In genomic region chr15:84139592-84140005, GRCm38 (mm10) we compare ENCODE assay signal across 39 mouse cellular contexts. TPM values are rescaled to one million over a fixed set of nuclear protein-coding genes. Genes with fewer than 3 reads are reported as not detected.
A peak's percentile ranks its signal among the peaks of the same experiment; 100 is the strongest.
DNase-seq lines count a peak whose midpoint lies in the region; ATAC-seq and TF ChIP-seq lines count a peak whose summit lies in the region.
"Had no signal": no experiment of that assay in that cellular context is flagged by ENCODE, and none has a peak within 500 bp of the region (broad histone marks: within the 10 kb centered on the region; RNA-seq: fewer than 3 reads in every experiment).

No protein-coding gene starts in this region.

- peak; percentile 78 for TF ChIP-seq EP300 in lung, postnatal 0 days (IDR thresholded peaks at IDR 0.05)

- no peaks in the 10 kb centered on the region for H3K36me3 ChIP-seq in lung, postnatal 0 days (ENCODE audit: insufficient read depth, low read length)
- H3K36me3 ChIP-seq: embryonic facial prominence, embryonic 12.5 days; heart, embryonic 13.5 days; hindbrain, embryonic 10.5 days; hindbrain, embryonic 15.5 days; limb, embryonic 12.5 days; liver, embryonic 13.5 days had no signal

- no peak overlapping the region for H3K9ac ChIP-seq in lung, postnatal 0 days (replicated peaks; ENCODE audit: low read depth)
- H3K9ac ChIP-seq: embryonic facial prominence, embryonic 12.5 days; heart, embryonic 13.5 days; hindbrain, embryonic 15.5 days; limb, embryonic 12.5 days; liver, embryonic 13.5 days; lung, embryonic 14.5 days had no signal

- no peaks in the 10 kb centered on the region for H3K27me3 ChIP-seq in lung, postnatal 0 days (replicated peaks; ENCODE audit: insufficient read depth, low read length)
- H3K27me3 ChIP-seq: embryonic facial prominence, embryonic 12.5 days; heart, embryonic 13.5 days; hindbrain, embryonic 15.5 days; limb, embryonic 12.5 days; liver, embryonic 13.5 days had no signal

- H3K4me2 ChIP-seq in lung, postnatal 0 days (replicated peaks; ENCODE audit: low read depth, low read length) = no peak overlapping the region
- H3K4me2 ChIP-seq: embryonic facial prominence, embryonic 12.5 days; heart, embryonic 13.5 days; hindbrain, embryonic 15.5 days; limb, embryonic 12.5 days; liver, embryonic 13.5 days; lung, embryonic 14.5 days had no signal

- H3K27ac ChIP-seq in lung, postnatal 0 days (ENCODE audit: low read length) = no peak overlapping the region
- H3K27ac ChIP-seq: embryonic facial prominence, embryonic 12.5 days; heart, embryonic 13.5 days; hindbrain, embryonic 10.5 days; left cerebral cortex, adult 2 months; limb, embryonic 12.5 days; liver, embryonic 13.5 days had no signal

- no peak overlapping the region for H3K4me3 ChIP-seq in lung, postnatal 0 days (ENCODE audit: low read depth, low read length)
- no peak overlapping the region for H3K4me3 ChIP-seq in lung, adult 2 months (replicated peaks; ENCODE audit: extremely low read depth, low read depth, low read length)
- H3K4me3 ChIP-seq: embryonic facial prominence, embryonic 12.5 days; heart, embryonic 13.5 days; hindbrain, embryonic 10.5 days; hindbrain, embryonic 15.5 days; left cerebral cortex, adult 2 months; limb, embryonic 12.5 days; liver, embryonic 13.5 days had no signal

- WGBS in lung, postnatal 0 days = 60% methylated on average over 5 of the region's 5 CpGs
- 61% methylated on average over 5 of the region's 5 CpGs for WGBS in lung, adult 2 months

- peaks cover 3% of the 10 kb centered on the region; the same call in 1 of the 2 replicates for H3K4me1 ChIP-seq in lung, postnatal 0 days (ENCODE audit: insufficient read depth, low read depth, low read length)
- H3K4me1 ChIP-seq in lung, adult 2 months (ENCODE audit: control insufficient read depth, insufficient read depth, low read length) = no peaks in the 10 kb centered on the region
- H3K4me1 ChIP-seq: limb, embryonic 12.5 days; liver, embryonic 13.5 days had no signal

- peak; percentile 7 for DNase-seq in adrenal gland, adult 2 months
- DNase-seq in adrenal gland, postnatal 4 days (ENCODE audit: low spot score in 2 of 2) = no peak
- peak; percentile 80 for DNase-seq in lung, postnatal 0 days (ENCODE audit: low spot score)
- DNase-seq in lung, adult 2 months = no peak
- DNase-seq in yolk sac, embryonic 10.5 days (ENCODE audit: low spot score) = no peak
- DNase-seq in spleen, postnatal 14 days (ENCODE audit: low spot score in 2 of 2) = no peak
- DNase-seq: adrenal gland, postnatal 25 days; cerebellum, adult 9-10 months; cerebellum, postnatal 36 days; embryo, embryonic 11 days; heart, postnatal 10 days; kidney, adult 11 months; kidney, postnatal 14 days; liver, embryonic 13.5 days; lung, embryonic 14.5 days; thymus, postnatal 14 days had no signal

- H3K9me3 ChIP-seq in lung, postnatal 0 days (ENCODE audit: low read length) = no peaks in the 10 kb centered on the region
- H3K9me3 ChIP-seq: embryonic facial prominence, embryonic 12.5 days; heart, embryonic 13.5 days; hindbrain, embryonic 10.5 days; hindbrain, embryonic 15.5 days; liver, embryonic 13.5 days had no signal

- no peak for TF ChIP-seq CTCF in lung, postnatal 0 days (IDR thresholded peaks at IDR 0.05)
- no peak for TF ChIP-seq CTCF in lung, adult 2 months (IDR thresholded peaks at IDR 0.05; ENCODE audit: insufficient read depth, low read length)

- no peak for TF ChIP-seq POLR2A in lung, adult 2 months (IDR thresholded peaks at IDR 0.05; ENCODE audit: borderline replicate concordance, extremely low read depth, low read depth, low read length)

- peak; percentile 78 for ATAC-seq in lung, postnatal 0 days
- ATAC-seq in granulocyte monocyte progenitor cell, adult 5-6 weeks (replicated peaks; ENCODE audit: poor library complexity, severe bottlenecking) = peak; percentile 74
- peak; percentile 60 for ATAC-seq in megakaryocyte, adult 5-6 weeks (ENCODE audit: poor library complexity, severe bottlenecking)
- ATAC-seq: forebrain, embryonic 16.5 days; inflammation-experienced regulatory T-cells, adult 6 months; Patski had no signal

RNA-seq across cellular contexts. Expression of gene Pnpla5, which starts 16.6 kb away (rescaled TPM):
- under 1 TPM in 1 of 2 experiments, not detected in 1; 0.12 TPM for total RNA-seq in adrenal gland, adult 2 months (2021)
- 0.06 and 0.19 TPM in 2 replicates for polyA plus RNA-seq in adrenal gland, adult 2 months (2012; rRNA removed)
- not detected for total RNA-seq in adrenal gland, postnatal 4 days (2021)
- polyA plus RNA-seq in lung, postnatal 0 days (2015; fragmentation: Nextera tagmentation; extraction: Ambion mirVana) = not detected in 2 replicates
- polyA plus RNA-seq in lung, adult 2 months (2012; rRNA removed) = 1.0 and 1.2 TPM in 2 replicates
- total RNA-seq in granulocyte monocyte progenitor cell, adult 5-6 weeks (2014; fragmentation: Nextera tagmentation) = not detected in 2 replicates
- not detected in 2 replicates for total RNA-seq in granulocyte monocyte progenitor cell, adult 5-6 weeks (2017)
- not detected in 2 replicates for total RNA-seq in megakaryocyte, adult 5-6 weeks (2015)
- total RNA-seq in megakaryocyte, adult 5-6 weeks (2017) = not detected in 2 replicates
- total RNA-seq: adrenal gland, postnatal 25 days; gastrocnemius, postnatal 4 days; heart, adult 8-10 months; heart, postnatal 10 days; layer of hippocampus, adult 18-20 months; layer of hippocampus, postnatal 10 days; left cerebral cortex, adult 2 months; left cerebral cortex, postnatal 25 days; megakaryocyte-erythroid progenitor cell, adult 5-6 weeks; MEL; midbrain, postnatal 0 days had no signal
- polyA plus RNA-seq: embryonic facial prominence, embryonic 12.5 days; forebrain, embryonic 16.5 days; heart, embryonic 13.5 days; hindbrain, embryonic 10.5 days; hindbrain, embryonic 15.5 days; inflammation-experienced regulatory T-cells, adult 6 months; kidney, embryonic 14.5 days; limb, embryonic 12.5 days; liver, embryonic 13.5 days; lung, embryonic 14.5 days; midbrain, postnatal 0 days; neural tube, embryonic 14.5 days; Patski; stomach, embryonic 16.5 days; urinary bladder, adult 2 months had no signal

RNA-seq across cellular contexts. Expression of gene Pnpla3, which starts 28.0 kb away (rescaled TPM):
- 10 to 100 TPM; 46.4 to 65.3 TPM for total RNA-seq in adrenal gland, adult 2 months (2021)
- 178 and 239 TPM in 2 replicates for polyA plus RNA-seq in adrenal gland, adult 2 months (2012; rRNA removed)
- total RNA-seq in adrenal gland, postnatal 4 days (2021) = 1 to 10 TPM; 4.0 to 5.5 TPM
- polyA plus RNA-seq in lung, postnatal 0 days (2015; fragmentation: Nextera tagmentation; extraction: Ambion mirVana) = 0.27 and 0.49 TPM in 2 replicates
- polyA plus RNA-seq in lung, adult 2 months (2012; rRNA removed) = 31.9 and 33.9 TPM in 2 replicates
- total RNA-seq in granulocyte monocyte progenitor cell, adult 5-6 weeks (2014; fragmentation: Nextera tagmentation) = not detected in 2 replicates
- total RNA-seq in granulocyte monocyte progenitor cell, adult 5-6 weeks (2017) = not detected in 2 replicates
- not detected in 2 replicates for total RNA-seq in megakaryocyte, adult 5-6 weeks (2015)
- total RNA-seq in megakaryocyte, adult 5-6 weeks (2017) = not detected in 2 replicates
- total RNA-seq: megakaryocyte-erythroid progenitor cell, adult 5-6 weeks; MEL had no signal

RNA-seq across cellular contexts. Expression of gene Sult4a1, which starts 34.0 kb away (rescaled TPM):
- total RNA-seq in adrenal gland, adult 2 months (2021) = 1 to 10 TPM; 4.6 to 5.2 TPM
- polyA plus RNA-seq in adrenal gland, adult 2 months (2012; rRNA removed) = 4.5 and 6.6 TPM in 2 replicates
- 1 to 10 TPM; 6.0 to 10.0 TPM for total RNA-seq in adrenal gland, postnatal 4 days (2021)
- polyA plus RNA-seq in lung, postnatal 0 days (2015; fragmentation: Nextera tagmentation; extraction: Ambion mirVana) = 0.17 and 0.24 TPM in 2 replicates
- polyA plus RNA-seq in lung, adult 2 months (2012; rRNA removed) = 0.46 and 0.69 TPM in 2 replicates
- not detected in 2 replicates for total RNA-seq in granulocyte monocyte progenitor cell, adult 5-6 weeks (2014; fragmentation: Nextera tagmentation)
- not detected in 2 replicates for total RNA-seq in granulocyte monocyte progenitor cell, adult 5-6 weeks (2017)
- total RNA-seq in megakaryocyte, adult 5-6 weeks (2015) = not detected in 2 replicates
- not detected in 2 replicates for total RNA-seq in megakaryocyte, adult 5-6 weeks (2017)
- total RNA-seq: gastrocnemius, postnatal 4 days; heart, postnatal 10 days; megakaryocyte-erythroid progenitor cell, adult 5-6 weeks; MEL had no signal

RNA-seq across cellular contexts. Expression of gene Samm50, which starts 52.4 kb away (rescaled TPM):
- 100 to 1,000 TPM; 115 to 159 TPM for total RNA-seq in adrenal gland, adult 2 months (2021)
- 11.3 and 15.8 TPM in 2 replicates for polyA plus RNA-seq in adrenal gland, adult 2 months (2012; rRNA removed)
- total RNA-seq in adrenal gland, postnatal 4 days (2021) = 100 to 1,000 TPM; 159 to 160 TPM
- 59.9 and 63.5 TPM in 2 replicates for polyA plus RNA-seq in lung, postnatal 0 days (2015; fragmentation: Nextera tagmentation; extraction: Ambion mirVana)
- 7.2 and 12.4 TPM in 2 replicates for polyA plus RNA-seq in lung, adult 2 months (2012; rRNA removed)
- 51.4 and 66.9 TPM in 2 replicates for total RNA-seq in granulocyte monocyte progenitor cell, adult 5-6 weeks (2014; fragmentation: Nextera tagmentation)
- total RNA-seq in granulocyte monocyte progenitor cell, adult 5-6 weeks (2017) = 41.9 and 47.7 TPM in 2 replicates
- 25.7 and 30.5 TPM in 2 replicates for total RNA-seq in megakaryocyte, adult 5-6 weeks (2015)
- 26.0 and 26.4 TPM in 2 replicates for total RNA-seq in megakaryocyte, adult 5-6 weeks (2017)

Comparison
In these comparisons a context has a peak if more than half of its experiments do, and no peak if none do; other contexts are left out.
1. DNase-seq: peak in adrenal gland, adult 2 months (single experiment) and lung, postnatal 0 days (single experiment); none in adrenal gland, postnatal 4 days (0 of 2), lung, adult 2 months (single experiment), yolk sac, embryonic 10.5 days (single experiment) and spleen, postnatal 14 days (0 of 2).
2. RNA of gene Pnpla3, which starts 28.0 kb away (total RNA-seq): 46.4 to 65.3 TPM in adrenal gland, adult 2 months; 4.0 to 5.5 TPM in adrenal gland, postnatal 4 days, not detected in granulocyte monocyte progenitor cell, adult 5-6 weeks and not detected in megakaryocyte, adult 5-6 weeks; every median in the first group is over 4 times any median in the second.
3. RNA of gene Sult4a1, which starts 34.0 kb away (total RNA-seq): 6.0 to 10.0 TPM in adrenal gland, postnatal 4 days and 4.6 to 5.2 TPM in adrenal gland, adult 2 months; not detected in granulocyte monocyte progenitor cell, adult 5-6 weeks and not detected in megakaryocyte, adult 5-6 weeks; every median in the first group is over 4 times any median in the second.
4. Peak in every context shown above with its lines, with median percentiles within 50 percentile points of each other: ATAC-seq.